Mouse (Mus musculus) intestine, embryonic 16.5 days (tissue): ENCODE data around the gene Gm43738. TPM values are rescaled to one million over a fixed set of nuclear protein-coding genes. Genes with fewer than 3 reads are reported as not detected.

Source experiments
- ATAC-seq: fragments of 200-750 bp; cut with Nextera tagmentation; 2 replicates; pipeline ENCODE4 v1.8.0; 2017; ENCODE audit warnings: moderate TSS enrichment, moderate library complexity
- H3K27ac ChIP-seq: fragments of 300-500 bp; sonication (generic); 2 replicates; pipeline ENCODE4 v1.5.1; 2014; ENCODE audit warnings: mild to moderate bottlenecking, low read length
- H3K27me3 ChIP-seq: fragments of 300-500 bp; sonication (generic); replicated peaks from 2 replicates; pipeline ENCODE4 v1.6.1; 2014; ENCODE audit warnings: low read length, control low read depth, mixed read lengths; ENCODE audit not compliant: control insufficient read depth, insufficient read depth
- H3K36me3 ChIP-seq: fragments of 300-500 bp; sonication (generic); 2 replicates; pipeline ENCODE4 v1.6.1; 2014; ENCODE audit warnings: low read length, control low read depth; ENCODE audit not compliant: control insufficient read depth, insufficient read depth
- H3K4me1 ChIP-seq: fragments of 300-500 bp; sonication (generic); 2 replicates; pipeline ENCODE4 v1.6.1; 2014; ENCODE audit warnings: low read length, control low read depth, mixed read lengths; ENCODE audit not compliant: control insufficient read depth, insufficient read depth
- H3K4me2 ChIP-seq: fragments of 300-500 bp; sonication (generic); 2 replicates; pipeline ENCODE4 v1.6.1; 2014; ENCODE audit warnings: low read depth, low read length, control low read depth
- H3K4me3 ChIP-seq: fragments of 300-500 bp; sonication (generic); 2 replicates; pipeline ENCODE4 v1.5.1; 2014; ENCODE audit warnings: mild to moderate bottlenecking, low read length
- H3K9ac ChIP-seq: fragments of 300-500 bp; sonication (generic); 2 replicates; pipeline ENCODE4 v1.6.1; 2014; ENCODE audit warnings: low read depth, low read length
- H3K9me3 ChIP-seq: fragments of 300-500 bp; sonication (generic); 2 replicates; pipeline ENCODE4 v1.6.1; 2016; ENCODE audit warnings: low read length, control low read depth; ENCODE audit not compliant: control insufficient read depth
- WGBS: fragments of 180-500 bp; shearing (Covaris S2); extraction: QIAGEN DNeasy Blood & Tissue Kit; methylation state at CpG from one replicate; pipeline ENCODE4 v1.1.7; 2014; 5-methylcytosine and 5-hydroxymethylcytosine counted together
- polyA plus RNA-seq: library from polyadenylated mRNA; unstranded; fragments of >200 nt; fragmentation: Nextera tagmentation; extraction: Ambion mirVana; gene quantifications from 2 replicates; pipeline ENCODE4 v1.2.1, GENCODE M21; 2015

The Gm43738 gene
- polyA plus RNA-seq, 1 experiment from 2014 or later, result not detected

DNA sequence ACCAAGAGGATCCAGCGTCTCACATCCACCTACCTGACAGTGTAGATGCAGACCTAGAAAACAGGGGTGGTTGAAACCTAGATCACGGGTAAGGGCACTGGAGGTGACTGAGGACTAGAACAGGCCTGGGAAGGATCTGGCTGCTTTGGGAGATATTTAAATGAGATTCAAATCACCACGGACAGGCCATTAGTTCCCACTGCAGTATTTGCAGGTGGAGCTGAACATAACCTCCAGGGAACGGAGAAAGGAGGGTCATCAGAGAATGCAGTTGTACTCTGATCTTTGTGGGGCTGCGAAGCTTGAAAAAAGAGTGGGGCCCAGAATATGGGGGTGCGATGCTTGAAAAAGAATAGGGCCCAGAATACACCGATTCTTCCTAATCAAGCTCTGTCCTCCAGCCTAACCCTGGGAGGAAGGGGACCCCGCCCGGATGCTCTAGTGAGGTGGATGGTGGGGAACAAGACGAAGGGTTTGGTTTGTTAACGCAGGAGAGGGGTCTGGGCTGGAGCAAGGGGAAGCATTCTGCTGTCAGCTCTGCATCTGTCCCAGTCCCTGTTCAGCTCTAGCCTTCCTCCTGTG lies 8.3 kb downstream of the Gm43738 start:
- H3K4me3 ChIP-seq, result peak overlapping the region; percentile 33
- H3K36me3 ChIP-seq, result peaks cover 12% of the 10 kb centered on the region
- H3K27ac ChIP-seq, result no peak overlapping the region
- peaks cover 32% of the 10 kb centered on the region for H3K4me1 ChIP-seq
- peak overlapping the region; percentile 51 for H3K9ac ChIP-seq
- peak overlapping the region; percentile 100 for H3K4me2 ChIP-seq
- WGBS, result 32% methylated on average over 11 of the region's 11 CpGs
- no peak for ATAC-seq
- H3K9me3 ChIP-seq, result no peaks in the 10 kb centered on the region
- H3K27me3 ChIP-seq, result no peaks in the 10 kb centered on the region

DNA sequence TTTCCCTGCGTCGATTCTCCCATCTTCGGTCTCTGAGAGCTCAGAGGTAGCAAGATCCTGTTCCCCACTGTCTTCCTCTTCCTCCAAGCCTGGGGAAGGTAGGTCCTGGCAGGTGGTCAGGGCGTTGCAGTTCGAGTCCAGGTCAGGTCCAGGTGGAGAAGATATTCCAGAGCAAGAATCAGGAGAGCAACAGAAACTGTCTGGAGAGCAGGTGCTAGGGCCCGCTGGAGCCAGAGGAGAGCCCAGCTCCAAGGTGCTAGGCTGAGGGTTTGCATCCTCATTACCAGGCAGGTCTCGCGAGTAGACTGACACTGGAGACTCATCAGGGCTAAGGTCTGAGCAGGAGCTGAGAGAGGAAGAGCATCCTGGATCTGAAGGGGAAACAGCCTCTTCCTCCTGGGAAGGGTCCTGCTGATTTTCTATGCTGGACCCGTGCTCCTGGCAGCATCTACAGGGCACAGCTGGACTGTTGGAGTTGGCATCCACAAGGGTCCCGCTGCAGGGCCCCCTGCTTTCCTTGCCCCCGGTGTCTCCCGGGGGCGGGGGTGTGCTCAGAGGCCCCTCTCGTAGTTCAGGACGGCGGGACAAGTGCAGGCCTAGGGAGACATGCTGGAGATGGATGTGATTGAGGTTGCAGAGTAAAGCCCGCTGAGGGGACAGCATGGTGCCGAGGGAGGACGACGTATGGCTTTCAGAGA lies 8.9 kb downstream of the Gm43738 start:
- H3K27me3 ChIP-seq, result no peaks in the 10 kb centered on the region
- ATAC-seq, result no peak
- no peak overlapping the region for H3K27ac ChIP-seq
- peak overlapping the region; percentile 85; the same call in 1 of the 2 replicates for H3K9ac ChIP-seq
- peak overlapping the region; percentile 100 for H3K4me2 ChIP-seq
- H3K4me1 ChIP-seq, result peaks cover 33% of the 10 kb centered on the region
- WGBS, result 22% methylated on average over 20 of the region's 20 CpGs
- no peaks in the 10 kb centered on the region for H3K9me3 ChIP-seq
- peaks cover 11% of the 10 kb centered on the region for H3K36me3 ChIP-seq
- peak overlapping the region; percentile 74; the same call in 1 of the 2 replicates for H3K4me3 ChIP-seq

DNA sequence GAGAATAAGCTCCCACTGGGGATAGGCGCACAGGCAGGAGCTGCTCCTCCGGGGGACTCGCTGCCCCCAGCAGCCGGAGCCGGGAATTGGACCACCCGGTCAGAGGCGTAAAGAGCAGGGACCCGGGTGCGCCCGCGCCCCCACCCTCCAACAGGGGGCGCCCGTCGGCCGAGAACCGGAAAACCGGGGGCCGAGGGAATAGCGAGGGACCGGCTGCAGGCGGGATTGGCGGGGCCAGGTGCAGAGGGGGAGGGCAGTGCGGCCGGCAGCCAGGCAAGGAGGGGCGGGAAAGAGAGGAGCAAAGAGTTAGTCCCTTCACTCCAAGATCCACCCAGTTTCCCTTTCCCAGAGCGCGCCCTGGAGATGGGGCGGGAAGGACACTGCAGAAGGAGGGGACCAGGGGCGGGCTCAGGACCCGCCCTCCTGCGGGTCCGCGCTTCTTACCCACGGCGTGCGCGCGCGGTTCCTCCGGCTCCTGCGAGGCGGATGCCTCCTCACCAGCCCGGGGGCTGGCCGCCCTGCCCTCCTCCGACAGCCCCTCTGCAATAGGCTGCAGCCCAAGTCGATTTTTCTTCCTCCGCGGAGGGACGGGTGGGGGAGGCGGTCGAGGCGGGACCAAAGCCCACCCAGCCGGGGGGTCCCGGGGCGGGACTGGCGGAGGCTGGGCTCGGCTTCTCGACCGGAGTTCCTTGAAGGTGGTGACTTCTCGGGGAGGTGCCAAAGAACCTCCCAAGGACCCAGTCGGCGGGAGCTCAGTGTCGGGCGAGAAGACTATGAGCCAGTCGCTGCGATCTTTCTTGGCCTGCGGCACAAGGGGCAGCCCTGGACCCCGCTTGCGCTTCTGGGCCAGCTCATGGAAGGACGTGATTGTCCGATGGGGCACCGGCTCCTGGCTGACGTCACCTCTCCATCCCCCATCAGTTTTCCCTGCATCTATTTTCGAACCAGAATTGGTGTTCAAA lies 9.9 kb downstream of the Gm43738 start:
- Histone ChIP-seq H3K4me3 (peak overlapping the region; percentile 74), H3K36me3 (peaks cover 3% of the 10 kb centered on the region; the same call in 1 of the 2 replicates), H3K27ac (peak overlapping the region; percentile 96), H3K27me3 (no peaks in the 10 kb centered on the region), H3K9me3 (no peaks in the 10 kb centered on the region), H3K4me1 (peaks cover 33% of the 10 kb centered on the region), H3K9ac (peak overlapping the region; percentile 85), H3K4me2 (peak overlapping the region; percentile 100)
- WGBS, result under 1% methylated on average over 70 of the region's 74 CpGs
- ATAC-seq, result peak; percentile 72

DNA sequence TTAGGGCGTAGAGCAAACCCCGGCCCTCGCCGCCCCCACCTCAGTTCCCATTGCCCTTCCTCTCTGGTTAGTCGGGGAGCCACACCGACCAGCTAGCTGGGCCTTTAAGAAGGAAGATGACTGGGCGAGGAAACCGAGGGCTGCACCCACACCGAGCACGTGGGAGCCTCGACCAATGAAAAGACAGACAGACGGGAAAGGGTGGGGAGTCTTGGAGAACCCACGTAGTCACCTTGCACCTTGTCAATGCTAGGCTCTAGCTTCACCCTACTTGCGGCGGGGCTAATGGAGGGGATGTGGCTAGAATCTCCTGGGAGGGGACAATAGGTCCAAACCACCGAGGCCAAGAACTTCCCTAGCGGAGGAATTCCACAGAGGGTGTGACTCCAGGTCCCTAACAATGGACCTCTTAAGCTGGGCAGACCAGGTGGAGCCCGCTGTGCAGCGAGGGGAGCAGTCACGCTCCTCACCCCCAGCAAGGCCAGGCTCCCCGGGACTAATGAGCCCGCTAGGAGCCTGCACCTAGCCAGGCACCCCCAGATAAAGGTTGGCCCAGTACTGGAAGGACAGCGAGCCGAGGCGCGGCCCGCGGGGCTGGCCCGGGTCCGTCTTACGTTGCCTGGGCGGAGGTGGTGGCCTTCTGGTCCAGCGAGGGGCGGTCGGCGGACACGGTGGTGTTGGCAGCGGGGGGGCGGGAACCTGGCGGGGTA lies 10.9 kb downstream of the Gm43738 start:
- H3K4me1 ChIP-seq, result peaks cover 33% of the 10 kb centered on the region
- peak overlapping the region; percentile 100 for H3K4me2 ChIP-seq
- H3K9ac ChIP-seq, result peak overlapping the region; percentile 85
- peak; percentile 82 for ATAC-seq
- WGBS, result under 1% methylated on average over 40 of the region's 40 CpGs
- peak overlapping the region; percentile 74 for H3K4me3 ChIP-seq
- no peaks in the 10 kb centered on the region for H3K27me3 ChIP-seq
- H3K27ac ChIP-seq, result peak overlapping the region; percentile 96
- no peaks in the 10 kb centered on the region for H3K9me3 ChIP-seq
- no peaks in the 10 kb centered on the region for H3K36me3 ChIP-seq

DNA sequence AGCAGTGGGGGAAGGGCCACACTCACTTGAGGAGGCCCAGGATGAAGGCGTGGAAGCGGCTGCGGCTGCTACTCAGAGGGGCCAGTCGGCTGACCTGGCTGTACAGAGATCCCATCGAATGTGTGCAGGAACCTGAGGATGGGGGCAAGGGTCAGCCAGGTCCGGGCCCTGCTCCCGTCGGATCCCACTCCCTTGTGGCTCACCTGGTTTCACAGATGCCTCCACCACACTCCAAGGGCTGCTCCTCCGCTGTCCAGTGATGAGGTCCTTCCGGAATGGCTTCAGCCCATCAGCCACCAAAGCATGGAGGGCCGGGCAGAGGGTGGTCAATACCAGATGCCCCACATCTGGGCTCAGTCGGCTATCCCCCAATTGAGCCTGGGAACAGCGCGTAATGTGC lies 11.9 kb downstream of the Gm43738 start:
- peak overlapping the region; percentile 85; the same call in 1 of the 2 replicates for H3K9ac ChIP-seq
- peaks cover 33% of the 10 kb centered on the region for H3K4me1 ChIP-seq
- no peak for ATAC-seq
- H3K27ac ChIP-seq, result no peak overlapping the region
- no peaks in the 10 kb centered on the region for H3K9me3 ChIP-seq
- WGBS, result 42% methylated on average over 14 of the region's 14 CpGs
- peak overlapping the region; percentile 100 for H3K4me2 ChIP-seq
- no peaks in the 10 kb centered on the region for H3K36me3 ChIP-seq
- peak overlapping the region; percentile 74 for H3K4me3 ChIP-seq
- no peaks in the 10 kb centered on the region for H3K27me3 ChIP-seq

DNA sequence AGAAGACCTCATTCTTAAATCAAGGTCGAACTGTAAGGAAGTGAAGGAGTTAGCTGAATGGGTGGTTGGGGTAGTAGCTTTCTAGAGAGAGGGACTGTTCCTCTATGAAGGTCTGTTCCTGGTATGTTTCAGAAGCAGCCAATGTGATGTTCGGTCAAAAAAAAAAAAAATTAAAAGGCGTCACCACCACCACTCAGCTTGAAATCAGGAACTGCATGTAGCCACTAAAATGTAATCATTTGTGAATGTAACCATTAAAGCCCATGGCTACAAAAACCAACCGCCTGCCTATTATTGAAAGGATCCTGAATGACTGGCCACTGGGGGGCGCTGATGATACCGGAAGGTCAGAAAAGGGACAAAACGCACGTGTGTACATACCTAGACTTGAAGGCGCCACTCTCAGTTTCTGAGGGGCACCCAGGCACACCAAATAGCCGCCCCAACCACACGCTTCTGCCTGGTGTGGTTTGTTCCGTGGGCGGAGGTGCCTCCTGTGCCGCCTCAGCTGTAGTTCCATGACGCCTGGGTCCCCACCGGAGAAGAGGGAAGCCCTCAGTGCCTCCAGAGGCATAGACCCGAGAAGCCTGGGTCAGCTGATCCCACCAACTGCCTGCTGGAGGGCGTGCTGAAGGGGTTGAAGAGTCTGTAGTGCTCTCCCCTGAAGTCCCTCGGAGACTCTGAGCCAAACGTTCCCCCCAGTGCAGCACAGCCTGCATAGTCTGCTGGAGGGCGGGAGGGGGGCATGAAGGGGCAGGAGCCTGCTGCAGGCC lies 13.4 kb downstream of the Gm43738 start:
- Histone ChIP-seq H3K9ac (peak overlapping the region; percentile 41; the same call in 1 of the 2 replicates), H3K4me1 (peaks cover 24% of the 10 kb centered on the region), H3K9me3 (no peaks in the 10 kb centered on the region), H3K27me3 (no peaks in the 10 kb centered on the region), H3K4me2 (peak overlapping the region; percentile 41), H3K27ac (no peak overlapping the region), H3K36me3 (no peaks in the 10 kb centered on the region), H3K4me3 (0 out of 2 replicates have a peak overlapping the region, but pooled peaks have one; percentile 8)
- ATAC-seq, result no peak
- WGBS, result 27% methylated on average over 21 of the region's 21 CpGs

DNA sequence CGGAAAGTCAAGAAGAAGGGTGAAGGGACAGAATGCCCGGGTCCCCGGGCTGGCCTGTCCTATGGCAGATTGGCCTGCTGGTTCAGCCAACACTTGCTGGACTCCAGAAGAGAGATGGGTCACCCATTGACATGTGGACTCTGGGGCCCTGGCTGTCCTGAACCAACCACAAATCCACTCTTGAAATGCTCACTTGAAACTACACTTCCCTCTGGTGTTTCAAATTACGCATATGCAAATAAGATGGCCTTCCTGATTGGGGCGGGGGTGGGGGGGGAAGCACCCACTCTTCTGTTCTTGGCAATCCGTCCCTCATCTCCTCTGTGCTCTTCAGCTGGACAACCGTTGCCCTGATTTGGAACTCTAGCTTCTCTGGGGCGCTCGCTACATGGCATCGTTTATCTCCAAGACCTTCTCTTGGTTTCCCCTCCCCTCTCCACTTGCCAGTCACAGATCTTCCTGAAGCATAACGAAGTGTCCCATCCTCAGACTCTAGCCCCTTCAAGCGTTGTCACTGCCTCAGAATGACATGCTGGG lies 16.2 kb downstream of the Gm43738 start:
- no peak overlapping the region for H3K27ac ChIP-seq
- no peaks in the 10 kb centered on the region for H3K36me3 ChIP-seq
- H3K4me2 ChIP-seq, result no peak overlapping the region
- no peak overlapping the region for H3K4me3 ChIP-seq
- H3K9ac ChIP-seq, result no peak overlapping the region
- peaks cover 11% of the 10 kb centered on the region for H3K4me1 ChIP-seq
- H3K9me3 ChIP-seq, result no peaks in the 10 kb centered on the region
- whole genome bisulfite sequencing, result 79% methylated on average over 12 of the region's 12 CpGs
- no peaks in the 10 kb centered on the region for H3K27me3 ChIP-seq
- ATAC-seq, result no peak

DNA sequence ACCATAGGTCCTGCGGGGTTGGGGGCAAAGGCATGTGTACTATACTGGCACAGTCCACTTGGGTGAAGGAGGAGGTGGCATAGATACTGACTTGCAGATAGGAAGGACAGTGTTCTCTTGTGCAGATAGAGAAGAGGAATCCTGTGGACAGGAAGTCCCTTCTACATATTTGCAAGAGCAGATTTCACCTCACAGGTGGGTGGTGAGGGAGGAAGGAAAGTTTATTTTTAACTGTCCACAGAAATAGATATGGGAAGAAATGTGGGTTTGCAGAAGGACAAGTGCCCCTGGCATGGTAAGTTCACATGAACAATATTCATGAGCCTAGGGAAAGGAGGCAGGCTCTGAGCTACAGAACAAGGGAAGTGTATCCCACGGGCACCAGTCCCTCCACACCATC lies 16.8 kb downstream of the Gm43738 start:
- H3K4me1 ChIP-seq, result peaks cover 11% of the 10 kb centered on the region
- WGBS, result 74% methylated on average over 2 of the region's 2 CpGs
- ATAC-seq, result no peak

More for the DNA sequence above, 16.8 kb downstream of the Gm43738 start:
- no peak overlapping the region for H3K4me2 ChIP-seq
- no peak overlapping the region for H3K27ac ChIP-seq
- H3K27me3 ChIP-seq, result no peaks in the 10 kb centered on the region
- no peaks in the 10 kb centered on the region for H3K9me3 ChIP-seq
- H3K4me3 ChIP-seq, result no peak overlapping the region
- H3K9ac ChIP-seq, result no peak overlapping the region
- 0 out of 2 replicates have a peak, but pooled peaks cover 3% of the 10 kb centered on the region for H3K36me3 ChIP-seq
